Mouse (Mus musculus): ENCODE measurements around the gene Nfia. TPM values are rescaled to one million over a fixed set of nuclear protein-coding genes. Genes with fewer than 3 reads are reported as not detected.

Gene Nfia
- polyA plus RNA-seq, 1 experiment, result 1.4 TPM

- no peak overlapping the region for H3K4me3 ChIP-seq (ENCODE audit: low read depth, low read length)
- H3K27me3 ChIP-seq (ENCODE audit: control insufficient read depth, insufficient read depth, low read length, poor library complexity, severe bottlenecking), result no peaks in the 10 kb centered on the region
- no peak overlapping the region for H3K9ac ChIP-seq (ENCODE audit: low read depth, poor library complexity, severe bottlenecking)
- no peaks in the 10 kb centered on the region for H3K4me1 ChIP-seq (ENCODE audit: control insufficient read depth, insufficient read depth, low read length)
- H3K36me3 ChIP-seq (ENCODE audit: control insufficient read depth, insufficient read depth, low read length, poor library complexity, severe bottlenecking), result no peaks in the 10 kb centered on the region
- H3K27ac ChIP-seq (ENCODE audit: insufficient read depth, low read length), result no peak overlapping the region
- H3K9me3 ChIP-seq (replicated peaks; ENCODE audit: control insufficient read depth, insufficient read depth, low read length, poor library complexity, severe bottlenecking), result no peaks in the 10 kb centered on the region
- TF ChIP-seq CTCF (IDR thresholded peaks at IDR 0.05; ENCODE audit: low read depth, low read length) (no peak), EP300 (IDR thresholded peaks at IDR 0.05; ENCODE audit: insufficient read depth, low read depth, low read length) (no peak), POLR2A (IDR thresholded peaks at IDR 0.05; ENCODE audit: insufficient read depth, low read length) (no peak)
Measured at GRCm38 (mm10) chr4:97914761-97915160, 142.2 kb downstream of the Nfia start.

- Histone ChIP-seq H3K9me3 (replicated peaks; ENCODE audit: control insufficient read depth, insufficient read depth, low read length, poor library complexity, severe bottlenecking) (no peaks in the 10 kb centered on the region), H3K36me3 (ENCODE audit: control insufficient read depth, insufficient read depth, low read length, poor library complexity, severe bottlenecking) (no peaks in the 10 kb centered on the region), H3K9ac (ENCODE audit: low read depth, poor library complexity, severe bottlenecking) (no peak overlapping the region), H3K4me1 (ENCODE audit: control insufficient read depth, insufficient read depth, low read length) (no peaks in the 10 kb centered on the region), H3K27ac (ENCODE audit: insufficient read depth, low read length) (no peak overlapping the region), H3K27me3 (ENCODE audit: control insufficient read depth, insufficient read depth, low read length, poor library complexity, severe bottlenecking) (no peaks in the 10 kb centered on the region), H3K4me3 (ENCODE audit: low read depth, low read length) (no peak overlapping the region)
- TF ChIP-seq CTCF (IDR thresholded peaks at IDR 0.05; ENCODE audit: low read depth, low read length) (no peak), POLR2A (IDR thresholded peaks at IDR 0.05; ENCODE audit: insufficient read depth, low read length) (no peak), EP300 (IDR thresholded peaks at IDR 0.05; ENCODE audit: insufficient read depth, low read depth, low read length) (no peak)
Measured at GRCm38 (mm10) chr4:97917568-97917967, 145.0 kb downstream of the Nfia start.

GRCm38 (mm10) chr4:97918675-97919074 lies 146.1 kb downstream of the Nfia start:
- Histone ChIP-seq H3K9ac (ENCODE audit: low read depth, poor library complexity, severe bottlenecking) (no peak overlapping the region), H3K27ac (ENCODE audit: insufficient read depth, low read length) (no peak overlapping the region), H3K4me1 (ENCODE audit: control insufficient read depth, insufficient read depth, low read length) (no peaks in the 10 kb centered on the region), H3K36me3 (ENCODE audit: control insufficient read depth, insufficient read depth, low read length, poor library complexity, severe bottlenecking) (no peaks in the 10 kb centered on the region), H3K9me3 (replicated peaks; ENCODE audit: control insufficient read depth, insufficient read depth, low read length, poor library complexity, severe bottlenecking) (no peaks in the 10 kb centered on the region), H3K4me3 (ENCODE audit: low read depth, low read length) (no peak overlapping the region), H3K27me3 (ENCODE audit: control insufficient read depth, insufficient read depth, low read length, poor library complexity, severe bottlenecking) (no peaks in the 10 kb centered on the region)
- no peak for TF ChIP-seq POLR2A (IDR thresholded peaks at IDR 0.05; ENCODE audit: insufficient read depth, low read length)
- TF ChIP-seq EP300 (IDR thresholded peaks at IDR 0.05; ENCODE audit: insufficient read depth, low read depth, low read length), result no peak
- TF ChIP-seq CTCF (IDR thresholded peaks at IDR 0.05; ENCODE audit: low read depth, low read length), result no peak

GRCm38 (mm10) chr4:97919773-97920172 lies 147.2 kb downstream of the Nfia start:
- Histone ChIP-seq H3K36me3 (ENCODE audit: control insufficient read depth, insufficient read depth, low read length, poor library complexity, severe bottlenecking) (no peaks in the 10 kb centered on the region), H3K9ac (ENCODE audit: low read depth, poor library complexity, severe bottlenecking) (no peak overlapping the region), H3K4me1 (ENCODE audit: control insufficient read depth, insufficient read depth, low read length) (no peaks in the 10 kb centered on the region), H3K27me3 (ENCODE audit: control insufficient read depth, insufficient read depth, low read length, poor library complexity, severe bottlenecking) (no peaks in the 10 kb centered on the region), H3K9me3 (replicated peaks; ENCODE audit: control insufficient read depth, insufficient read depth, low read length, poor library complexity, severe bottlenecking) (no peaks in the 10 kb centered on the region), H3K4me3 (ENCODE audit: low read depth, low read length) (no peak overlapping the region), H3K27ac (ENCODE audit: insufficient read depth, low read length) (no peak overlapping the region)
- TF ChIP-seq POLR2A (IDR thresholded peaks at IDR 0.05; ENCODE audit: insufficient read depth, low read length), result no peak
- TF ChIP-seq CTCF (IDR thresholded peaks at IDR 0.05; ENCODE audit: low read depth, low read length), result no peak
- no peak for TF ChIP-seq EP300 (IDR thresholded peaks at IDR 0.05; ENCODE audit: insufficient read depth, low read depth, low read length)

GRCm38 (mm10) chr4:97920287-97921079 lies 147.9 kb downstream of the Nfia start:
- Histone ChIP-seq H3K9me3 (replicated peaks; ENCODE audit: control insufficient read depth, insufficient read depth, low read length, poor library complexity, severe bottlenecking) (no peaks in the 10 kb centered on the region), H3K27ac (ENCODE audit: insufficient read depth, low read length) (no peak overlapping the region), H3K27me3 (ENCODE audit: control insufficient read depth, insufficient read depth, low read length, poor library complexity, severe bottlenecking) (no peaks in the 10 kb centered on the region), H3K4me1 (ENCODE audit: control insufficient read depth, insufficient read depth, low read length) (no peaks in the 10 kb centered on the region), H3K9ac (ENCODE audit: low read depth, poor library complexity, severe bottlenecking) (no peak overlapping the region), H3K36me3 (ENCODE audit: control insufficient read depth, insufficient read depth, low read length, poor library complexity, severe bottlenecking) (no peaks in the 10 kb centered on the region), H3K4me3 (ENCODE audit: low read depth, low read length) (no peak overlapping the region)
- TF ChIP-seq CTCF (IDR thresholded peaks at IDR 0.05; ENCODE audit: low read depth, low read length), result no peak

- Histone ChIP-seq H3K27me3 (ENCODE audit: control insufficient read depth, insufficient read depth, low read length, poor library complexity, severe bottlenecking) (no peaks in the 10 kb centered on the region), H3K36me3 (ENCODE audit: control insufficient read depth, insufficient read depth, low read length, poor library complexity, severe bottlenecking) (no peaks in the 10 kb centered on the region), H3K27ac (ENCODE audit: insufficient read depth, low read length) (no peak overlapping the region), H3K9ac (ENCODE audit: low read depth, poor library complexity, severe bottlenecking) (no peak overlapping the region), H3K4me1 (ENCODE audit: control insufficient read depth, insufficient read depth, low read length) (no peaks in the 10 kb centered on the region), H3K4me3 (ENCODE audit: low read depth, low read length) (no peak overlapping the region), H3K9me3 (replicated peaks; ENCODE audit: control insufficient read depth, insufficient read depth, low read length, poor library complexity, severe bottlenecking) (no peaks in the 10 kb centered on the region)
- TF ChIP-seq CTCF (IDR thresholded peaks at IDR 0.05; ENCODE audit: low read depth, low read length), result no peak
- TF ChIP-seq EP300 (IDR thresholded peaks at IDR 0.05; ENCODE audit: insufficient read depth, low read depth, low read length), result no peak
- no peak for TF ChIP-seq POLR2A (IDR thresholded peaks at IDR 0.05; ENCODE audit: insufficient read depth, low read length)
Measured at GRCm38 (mm10) chr4:97921682-97922081, 149.1 kb downstream of the Nfia start.
